Mouse (Mus musculus) hindbrain, embryonic 15.5 days (tissue): ENCODE measurements around the gene Fbxo2. TPM values are rescaled to one million over a fixed set of nuclear protein-coding genes. Genes with fewer than 3 reads are reported as not detected.

ENCODE experiments used
- ATAC-seq: fragments of 200-750 bp; cut with Nextera tagmentation; 2 replicates; pipeline ENCODE4 v1.8.0; 2017; ENCODE audit warnings: low read depth, moderate number of reproducible peaks, moderate TSS enrichment; ENCODE audit not compliant: low FRiP score
- H3K27ac ChIP-seq: fragments of 300-500 bp; sonication (generic); replicated peaks from 2 replicates; pipeline ENCODE4 v1.5.1; 2015; ENCODE audit warnings: mild to moderate bottlenecking, inconsistent platforms
- H3K27me3 ChIP-seq: fragments of 300-500 bp; sonication (generic); 2 replicates; pipeline ENCODE4 v1.6.1; 2015; ENCODE audit warnings: control low read depth, inconsistent platforms
- H3K36me3 ChIP-seq: fragments of 300-500 bp; sonication (generic); 2 replicates; pipeline ENCODE4 v1.6.1; 2015; ENCODE audit warnings: control low read depth, inconsistent platforms
- H3K4me1 ChIP-seq: fragments of 300-500 bp; sonication (generic); replicated peaks from 2 replicates; pipeline ENCODE4 v1.6.1; 2015; ENCODE audit warnings: control low read depth, inconsistent platforms
- H3K4me2 ChIP-seq: fragments of 300-500 bp; sonication (generic); 2 replicates; pipeline ENCODE4 v1.6.1; 2015; ENCODE audit warnings: moderate library complexity, mild to moderate bottlenecking, inconsistent platforms
- H3K4me3 ChIP-seq: fragments of 300-500 bp; sonication (generic); 2 replicates; pipeline ENCODE4 v1.5.1; 2015; ENCODE audit warnings: mild to moderate bottlenecking, inconsistent platforms
- H3K9ac ChIP-seq: fragments of 300-500 bp; sonication (generic); 2 replicates; pipeline ENCODE4 v1.6.1; 2015; ENCODE audit warnings: inconsistent platforms
- H3K9me3 ChIP-seq: fragments of 300-500 bp; sonication (generic); 2 replicates; pipeline ENCODE4 v1.6.1; 2016; ENCODE audit warnings: control low read depth, inconsistent platforms
- WGBS: fragments of 180-500 bp; shearing (Covaris S2); methylation state at CpG from one replicate; pipeline ENCODE4 v1.1.7; 2015; 5-methylcytosine and 5-hydroxymethylcytosine counted together
- polyA plus RNA-seq: library from polyadenylated mRNA; unstranded; fragments of >200 nt; fragmentation: Nextera tagmentation; extraction: Ambion mirVana; gene quantifications from 2 replicates; pipeline ENCODE4 v1.2.1, GENCODE M21; 2015

Gene Fbxo2
- polyA plus RNA-seq, 1 experiment from 2014 or later = 23.4 TPM

DNA sequence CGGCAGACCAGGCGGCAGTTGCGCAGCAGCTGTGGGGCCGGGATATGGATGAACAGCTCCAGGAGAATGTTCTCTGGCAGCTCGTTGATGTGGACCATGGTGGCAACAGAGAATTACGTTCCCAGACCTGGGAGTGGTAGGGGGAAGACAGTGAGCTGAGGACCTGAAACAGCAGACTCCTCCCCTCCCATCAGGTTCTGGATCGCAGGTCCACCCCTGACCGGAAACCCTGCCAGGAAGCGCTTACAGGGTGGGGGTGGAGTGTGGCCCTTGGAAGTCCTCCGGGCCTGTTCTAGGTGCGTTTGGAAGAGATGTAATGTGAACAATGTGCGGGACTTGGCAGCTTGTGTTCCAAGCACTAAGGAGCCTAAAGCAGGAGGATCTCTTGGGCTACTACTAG, 10.9 kb upstream of the Fbxo2 start:
- peaks cover 35% of the 10 kb centered on the region for H3K36me3 ChIP-seq
- peaks cover 8% of the 10 kb centered on the region for H3K4me1 ChIP-seq
- H3K4me2 ChIP-seq = no peak overlapping the region
- H3K9me3 ChIP-seq = no peaks in the 10 kb centered on the region
- no peak overlapping the region for H3K27ac ChIP-seq
- no peak overlapping the region for H3K4me3 ChIP-seq
- H3K9ac ChIP-seq = no peak overlapping the region
- no peaks in the 10 kb centered on the region for H3K27me3 ChIP-seq
- no peak for ATAC-seq
- 70% methylated on average over 12 of the region's 12 CpGs for WGBS

DNA sequence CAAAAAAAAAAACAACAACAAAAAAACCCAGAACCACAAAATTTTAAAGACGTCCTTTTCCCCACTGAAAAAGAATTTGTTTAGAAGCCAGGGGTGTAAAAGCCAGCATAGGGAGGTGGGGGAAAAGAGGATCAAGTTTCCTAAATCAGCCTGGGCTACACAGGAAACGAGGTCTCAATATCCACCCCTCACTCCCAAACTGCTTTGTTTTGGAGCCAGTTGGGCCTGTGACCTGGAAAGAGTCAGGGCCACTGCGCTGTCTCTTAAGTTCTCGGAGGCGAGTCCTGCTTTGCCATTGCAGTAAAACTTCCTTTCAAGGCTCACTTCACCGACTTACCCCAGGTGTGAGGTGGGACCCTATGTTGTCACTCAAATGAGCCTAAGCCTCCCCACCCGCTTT, 10.2 kb upstream of the Fbxo2 start:
- no peaks in the 10 kb centered on the region for H3K9me3 ChIP-seq
- H3K9ac ChIP-seq = 0 out of 2 replicates have a peak overlapping the region, but pooled peaks have one; percentile 9
- no peak for ATAC-seq
- H3K4me2 ChIP-seq = no peak overlapping the region
- no peaks in the 10 kb centered on the region for H3K27me3 ChIP-seq
- WGBS = 70% methylated on average over 7 of the region's 7 CpGs
- no peak overlapping the region for H3K4me3 ChIP-seq
- peaks cover 8% of the 10 kb centered on the region for H3K4me1 ChIP-seq
- peaks cover 33% of the 10 kb centered on the region for H3K36me3 ChIP-seq
- no peak overlapping the region for H3K27ac ChIP-seq

DNA sequence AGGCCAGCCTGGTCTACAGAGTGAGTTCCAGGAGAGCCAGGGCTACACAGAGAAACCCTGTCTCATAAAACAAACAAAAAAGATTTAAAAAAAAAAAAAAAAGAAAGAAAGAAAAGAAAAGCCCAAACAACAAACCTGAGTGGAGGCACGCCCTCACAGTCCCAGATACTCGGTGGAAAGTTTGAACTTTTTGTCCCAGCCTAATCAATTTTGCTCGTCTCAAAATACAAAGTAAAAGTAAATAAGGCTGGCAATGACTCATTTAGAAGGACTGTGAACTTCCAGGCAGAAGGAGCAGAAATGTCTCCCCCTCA, 9.5 kb upstream of the Fbxo2 start:
- Histone ChIP-seq H3K4me2 (peak overlapping the region; percentile 93), H3K9me3 (no peaks in the 10 kb centered on the region), H3K4me1 (peaks cover 8% of the 10 kb centered on the region), H3K9ac (0 out of 2 replicates have a peak overlapping the region, but pooled peaks have one; percentile 73), H3K36me3 (peaks cover 33% of the 10 kb centered on the region), H3K4me3 (peak overlapping the region; percentile 51), H3K27ac (peak overlapping the region; percentile 92), H3K27me3 (no peaks in the 10 kb centered on the region)
- 40% methylated on average over 3 of the region's 3 CpGs for WGBS
- no peak for ATAC-seq

DNA sequence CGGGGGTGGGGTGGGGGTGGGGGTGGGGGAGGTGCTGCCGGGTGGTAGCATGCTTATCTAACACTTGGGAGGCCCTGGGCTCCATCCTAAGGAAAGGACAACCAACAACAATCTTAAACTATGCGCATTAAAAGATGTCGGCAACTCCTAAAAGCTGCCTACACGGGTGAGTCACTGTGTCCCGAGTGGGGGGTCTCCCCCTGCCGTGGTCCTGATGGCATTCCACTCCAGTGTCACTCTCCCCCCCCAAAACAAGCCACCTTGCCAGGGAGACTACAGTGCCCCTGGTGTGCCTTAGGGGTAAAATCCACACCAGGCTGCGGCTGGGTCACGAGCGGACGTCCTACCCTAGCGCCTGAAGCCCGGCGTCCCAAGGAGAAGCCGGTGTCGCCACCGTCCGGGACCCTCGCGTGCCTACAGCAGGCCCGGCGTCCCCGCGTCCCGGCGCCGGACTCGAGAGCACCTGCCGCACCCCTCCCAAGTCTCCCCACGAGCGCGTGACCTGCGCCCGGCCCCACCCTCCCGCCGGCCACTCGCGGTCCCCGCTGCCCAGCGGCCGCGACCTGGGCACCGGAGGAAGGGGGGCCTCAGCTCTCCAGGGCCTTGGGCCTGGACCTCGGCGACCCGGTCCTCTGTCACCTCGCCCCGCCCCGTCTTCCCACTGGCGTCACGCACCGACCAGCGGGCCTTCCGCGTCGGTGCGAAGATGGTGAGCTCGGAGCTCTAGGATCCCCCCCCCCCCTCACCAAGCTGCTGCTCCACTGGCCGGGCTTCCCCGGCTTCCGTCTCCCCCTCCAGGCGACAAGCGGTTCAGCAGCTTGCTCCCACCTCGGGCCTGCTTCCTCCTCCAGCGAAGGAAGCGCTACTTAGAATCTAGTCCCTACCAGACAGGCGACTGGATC, 8.9 kb upstream of the Fbxo2 start, which contains the start of gene Fbxo6:
Fbxo6 (minus strand) TSS at position 874 of the 902 bp plus-strand sequence.
- H3K4me1 ChIP-seq = peaks cover 8% of the 10 kb centered on the region
- no peaks in the 10 kb centered on the region for H3K27me3 ChIP-seq
- peak within 1 kb of the TSS; percentile 92 for H3K27ac ChIP-seq
- peak within 1 kb of the TSS; percentile 93 for H3K4me2 ChIP-seq
- H3K36me3 ChIP-seq = peaks cover 32% of the 10 kb centered on the region
- H3K4me3 ChIP-seq = peak within 1 kb of the TSS; percentile 51
- ATAC-seq = peak; percentile 89
- H3K9me3 ChIP-seq = no peaks in the 10 kb centered on the region
- under 1% methylated on average over 57 of the region's 67 CpGs for WGBS
- H3K9ac ChIP-seq = peak within 1 kb of the TSS; percentile 73

DNA sequence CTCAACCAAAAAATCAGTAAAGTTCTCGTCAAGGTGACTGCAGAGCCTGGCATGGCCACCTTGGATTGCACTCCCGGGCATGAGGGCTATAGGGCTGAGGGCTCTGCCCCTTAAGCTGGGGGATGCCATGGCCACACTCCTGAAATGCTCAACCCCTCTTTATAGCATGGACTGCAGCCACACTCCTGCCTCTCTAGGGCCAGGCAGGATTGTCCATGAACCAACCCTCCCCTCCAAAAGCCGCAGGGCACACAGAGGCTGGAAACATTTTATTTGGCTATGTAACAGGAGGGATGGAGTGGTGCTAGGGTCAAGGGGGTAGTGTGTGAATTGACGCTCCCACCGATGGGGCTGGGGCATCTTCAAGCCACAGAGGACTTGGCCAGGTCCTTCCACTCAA, 7.9 kb upstream of the Fbxo2 start:
- H3K4me1 ChIP-seq = peaks cover 13% of the 10 kb centered on the region
- peaks cover 32% of the 10 kb centered on the region for H3K36me3 ChIP-seq
- H3K9me3 ChIP-seq = no peaks in the 10 kb centered on the region
- 80% methylated on average over 5 of the region's 5 CpGs for WGBS
- H3K4me2 ChIP-seq = no peak overlapping the region
- no peak for ATAC-seq
- no peak overlapping the region for H3K9ac ChIP-seq
- peak overlapping the region; percentile 92 for H3K27ac ChIP-seq
- no peaks in the 10 kb centered on the region for H3K27me3 ChIP-seq
- H3K4me3 ChIP-seq = no peak overlapping the region

DNA sequence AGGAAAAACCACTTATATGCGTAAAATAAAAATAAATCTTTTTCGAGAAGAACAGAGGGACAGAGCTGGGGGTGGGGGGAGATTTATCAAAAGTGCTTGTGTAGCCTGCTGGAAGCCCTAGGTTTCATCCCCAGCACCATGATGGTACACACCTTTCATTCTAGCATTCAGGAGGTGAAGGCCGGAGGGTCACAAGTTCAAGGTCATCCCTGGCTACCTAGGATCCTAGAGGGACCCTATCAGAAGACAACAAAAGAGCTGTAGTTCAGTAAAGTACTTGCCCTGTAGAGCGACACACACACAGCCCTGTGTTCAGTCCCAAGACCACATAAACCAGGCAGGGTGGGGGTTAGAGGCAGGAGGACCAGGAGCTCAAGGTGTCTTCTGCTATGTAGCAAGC, 6.4 kb upstream of the Fbxo2 start:
- Histone ChIP-seq H3K9ac (no peak overlapping the region), H3K4me1 (peaks cover 26% of the 10 kb centered on the region), H3K4me2 (no peak overlapping the region), H3K4me3 (no peak overlapping the region), H3K36me3 (peaks cover 32% of the 10 kb centered on the region), H3K9me3 (no peaks in the 10 kb centered on the region), H3K27ac (no peak overlapping the region), H3K27me3 (no peaks in the 10 kb centered on the region)
- WGBS = 97% methylated on average over 4 of the region's 4 CpGs
- ATAC-seq = no peak

DNA sequence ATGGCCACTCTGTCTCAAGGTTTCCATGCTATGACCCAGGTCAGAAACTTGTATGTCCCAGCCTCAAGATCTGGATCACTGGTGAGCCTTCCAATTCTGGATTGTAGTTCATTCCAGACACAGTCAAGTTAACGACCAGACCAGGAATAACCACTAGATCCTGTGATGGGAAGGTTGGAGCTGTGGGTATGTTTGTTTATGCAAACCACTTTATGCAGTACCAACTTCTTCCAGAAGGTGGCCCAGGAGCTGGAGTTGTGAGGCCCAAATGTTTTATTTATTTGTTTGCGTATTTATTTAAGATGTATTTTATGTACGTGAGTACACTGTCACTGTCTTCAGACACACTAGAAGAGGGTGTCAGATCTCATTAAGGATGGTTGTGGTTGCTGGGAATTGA, 5.4 kb upstream of the Fbxo2 start:
- H3K4me2 ChIP-seq = no peak overlapping the region
- H3K4me3 ChIP-seq = no peak overlapping the region
- 47% methylated on average over 3 of the region's 3 CpGs for WGBS
- peaks cover 32% of the 10 kb centered on the region for H3K36me3 ChIP-seq
- no peaks in the 10 kb centered on the region for H3K27me3 ChIP-seq
- no peaks in the 10 kb centered on the region for H3K9me3 ChIP-seq
- ATAC-seq = no peak
- H3K9ac ChIP-seq = no peak overlapping the region
- H3K27ac ChIP-seq = no peak overlapping the region
- H3K4me1 ChIP-seq = peaks cover 28% of the 10 kb centered on the region

DNA sequence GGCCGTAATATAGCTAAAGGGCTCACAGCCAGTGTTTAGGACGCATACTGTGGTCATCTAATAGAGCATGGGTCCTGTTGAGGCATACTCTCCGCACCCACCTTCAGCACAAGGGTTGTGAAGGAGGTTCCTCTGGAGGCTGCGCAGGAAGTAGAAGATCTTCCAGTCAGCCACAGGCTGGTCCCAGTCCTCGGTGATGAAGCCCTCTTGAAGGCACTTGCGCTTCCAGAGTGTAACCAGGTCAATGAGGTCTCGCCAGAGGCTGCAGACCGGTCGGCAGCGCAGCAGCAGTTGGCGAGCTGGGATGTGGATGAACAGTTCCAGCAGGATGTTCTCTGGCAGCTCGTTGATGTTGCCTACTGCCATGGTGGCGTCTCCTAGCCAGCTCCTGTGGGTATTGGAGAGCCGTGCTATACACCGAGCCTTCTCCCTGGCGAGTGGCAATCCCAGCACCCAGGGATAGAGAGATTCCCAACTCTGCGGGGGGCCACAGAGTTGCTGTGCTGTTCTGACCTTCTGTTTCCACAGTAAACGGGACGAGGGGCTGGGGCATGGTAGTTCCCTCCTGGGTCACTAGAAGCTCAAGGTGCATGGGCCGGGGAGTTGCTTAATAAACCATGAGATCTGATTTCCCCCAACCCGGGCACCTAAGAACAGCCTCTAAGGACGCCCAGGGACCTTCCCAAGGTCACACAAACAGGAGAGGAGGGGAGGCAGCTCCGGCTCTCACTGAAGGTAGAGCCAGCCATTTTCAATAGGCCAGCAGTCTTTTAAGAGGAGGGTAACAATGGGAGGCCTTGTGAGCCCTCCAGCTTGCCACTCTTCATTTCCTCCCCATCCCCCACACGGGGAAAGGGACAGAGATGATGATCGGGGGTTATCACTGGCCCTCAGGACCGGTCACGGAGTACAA, 1.7 kb upstream of the Fbxo2 start:
- 20% methylated on average over 27 of the region's 27 CpGs for WGBS
- Histone ChIP-seq H3K9me3 (no peaks in the 10 kb centered on the region), H3K27ac (peak overlapping the region; percentile 88), H3K4me2 (peak overlapping the region; percentile 92), H3K27me3 (peaks cover 24% of the 10 kb centered on the region), H3K4me3 (peak overlapping the region; percentile 61), H3K36me3 (peaks cover 23% of the 10 kb centered on the region), H3K4me1 (peaks cover 36% of the 10 kb centered on the region), H3K9ac (peak overlapping the region; percentile 87)
- ATAC-seq = no peak

DNA sequence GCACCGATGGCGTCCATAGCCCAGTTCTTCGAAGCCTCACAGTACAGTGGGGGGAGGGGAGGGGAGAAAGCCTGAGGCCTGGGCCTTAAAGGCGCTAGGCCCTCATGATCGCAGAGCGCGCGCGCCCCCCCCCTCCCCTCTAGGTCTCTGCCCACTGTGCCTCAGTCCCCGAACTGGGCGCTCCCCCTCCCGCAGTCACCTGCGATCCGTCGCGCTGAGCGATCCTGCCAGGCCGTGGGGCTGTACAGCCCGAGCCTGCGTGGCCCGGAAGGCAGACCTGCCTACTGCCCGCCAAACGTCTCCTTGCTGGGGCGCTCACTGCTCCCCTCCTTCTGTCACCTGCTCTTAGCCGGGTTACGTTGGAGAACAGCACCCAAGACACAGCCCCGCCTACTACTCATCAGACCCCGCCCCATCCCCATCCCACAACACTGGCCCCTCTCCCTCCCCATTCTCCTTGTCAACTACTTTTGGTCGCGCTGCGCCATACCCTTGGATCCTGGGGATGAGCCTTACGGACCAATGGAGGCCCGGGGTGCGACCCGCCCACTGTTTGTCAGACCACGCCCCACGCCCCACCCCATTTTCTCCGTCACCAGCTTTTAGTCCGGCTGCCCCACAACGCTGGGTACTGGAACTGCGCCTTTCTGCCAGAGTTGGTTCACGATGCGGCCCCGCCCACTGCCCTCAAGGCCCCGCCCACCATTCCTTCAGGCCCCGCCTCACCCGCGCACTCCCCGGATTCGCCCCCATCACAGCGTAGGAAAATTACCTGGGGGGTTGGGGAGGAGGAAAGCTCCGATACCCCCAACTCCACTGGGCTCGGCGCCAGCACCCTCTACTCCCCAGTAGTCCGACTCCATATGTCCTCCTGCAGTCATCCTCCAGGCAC, 631 bp upstream of the Fbxo2 start:
- peak; percentile 91 for ATAC-seq
- under 1% methylated on average over 46 of the region's 55 CpGs for WGBS
- H3K27ac ChIP-seq = peak overlapping the region; percentile 88
- peak overlapping the region; percentile 92 for H3K4me2 ChIP-seq
- H3K4me1 ChIP-seq = peaks cover 46% of the 10 kb centered on the region
- H3K36me3 ChIP-seq = peaks cover 18% of the 10 kb centered on the region
- peak overlapping the region; percentile 61 for H3K4me3 ChIP-seq
- H3K9ac ChIP-seq = peak overlapping the region; percentile 87
- no peaks in the 10 kb centered on the region for H3K9me3 ChIP-seq
- peaks cover 31% of the 10 kb centered on the region for H3K27me3 ChIP-seq

DNA sequence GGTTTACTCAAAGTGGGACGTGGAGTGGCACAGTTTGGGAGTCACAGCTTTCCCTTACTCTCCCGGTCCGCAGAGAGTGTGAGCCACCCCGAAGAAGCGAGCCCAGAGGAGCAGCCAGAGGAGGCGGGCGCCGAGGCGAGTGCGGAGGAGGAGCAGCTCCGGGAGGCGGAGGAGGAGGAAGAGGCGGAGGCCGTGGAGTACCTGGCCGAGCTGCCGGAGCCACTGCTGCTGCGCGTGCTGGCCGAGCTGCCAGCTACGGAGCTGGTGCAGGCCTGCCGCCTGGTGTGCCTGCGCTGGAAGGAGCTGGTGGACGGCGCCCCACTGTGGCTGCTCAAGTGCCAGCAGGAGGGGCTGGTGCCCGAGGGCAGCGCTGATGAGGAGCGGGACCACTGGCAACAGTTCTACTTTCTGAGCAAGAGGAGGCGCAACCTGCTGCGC, 3.6 kb downstream of the Fbxo2 start:
- WGBS = under 1% methylated on average over 28 of the region's 29 CpGs
- Histone ChIP-seq H3K4me1 (peaks cover 52% of the 10 kb centered on the region), H3K4me2 (peak overlapping the region; percentile 54), H3K36me3 (no peaks in the 10 kb centered on the region), H3K27me3 (peaks cover 50% of the 10 kb centered on the region), H3K4me3 (peak overlapping the region; percentile 31), H3K9ac (0 out of 2 replicates have a peak overlapping the region, but pooled peaks have one; percentile 18), H3K9me3 (no peaks in the 10 kb centered on the region), H3K27ac (no peak overlapping the region)
- ATAC-seq = no peak

DNA sequence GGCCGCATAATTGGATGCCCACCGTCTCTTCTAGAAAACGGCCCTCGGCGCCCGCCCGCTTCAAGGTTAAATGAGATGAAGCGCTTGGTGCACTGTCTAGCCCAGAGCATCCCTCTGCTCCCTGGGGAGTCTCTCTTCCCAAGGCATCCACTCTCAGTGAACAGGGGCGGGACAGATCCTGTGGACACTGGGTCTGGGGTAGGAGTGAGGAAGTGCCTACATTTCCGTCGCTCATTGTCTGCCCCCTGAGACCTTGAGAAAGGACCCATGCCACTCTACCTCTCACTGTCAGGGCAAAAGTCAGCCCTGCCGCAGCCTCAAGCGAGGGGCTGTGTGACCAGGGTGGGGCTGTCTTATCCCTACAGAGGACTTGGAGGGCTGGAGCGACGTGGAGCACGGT, 4.0 kb downstream of the Fbxo2 start:
- ATAC-seq = no peak
- H3K27me3 ChIP-seq = peaks cover 51% of the 10 kb centered on the region
- no peaks in the 10 kb centered on the region for H3K36me3 ChIP-seq
- H3K9me3 ChIP-seq = no peaks in the 10 kb centered on the region
- 2% methylated on average over 16 of the region's 16 CpGs for WGBS
- peak overlapping the region; percentile 31 for H3K4me3 ChIP-seq
- H3K4me2 ChIP-seq = peak overlapping the region; percentile 54
- peaks cover 53% of the 10 kb centered on the region for H3K4me1 ChIP-seq
- no peak overlapping the region for H3K27ac ChIP-seq
- 0 out of 2 replicates have a peak overlapping the region, but pooled peaks have one; percentile 18 for H3K9ac ChIP-seq
